Comparison of ENCODE assay signal across 10 mouse cellular contexts in genomic region chr2:167078931-167079495, GRCm38 (mm10). TPM values are rescaled to one million over a fixed set of nuclear protein-coding genes. Genes with fewer than 3 reads are reported as not detected.
A peak's percentile ranks its signal among the peaks of the same experiment; 100 is the strongest.
DNase-seq lines count a peak whose midpoint lies in the region; ATAC-seq and TF ChIP-seq lines count a peak whose summit lies in the region.
"Had no signal": no experiment of that assay in that cellular context is flagged by ENCODE, and none has a peak within 500 bp of the region (broad histone marks: within the 10 kb centered on the region; RNA-seq: fewer than 3 reads in every experiment).

No protein-coding gene starts in this region.

- H3K4me3 ChIP-seq in embryonic fibroblast, embryonic 13.5 days (ENCODE audit: insufficient read depth, low read length) = no peak overlapping the region
- no peak overlapping the region for H3K4me3 ChIP-seq in midbrain, postnatal 0 days (ENCODE audit: low read depth, low read length)
- no peak overlapping the region for H3K4me3 ChIP-seq in liver, embryonic 11.5 days (ENCODE audit: low read depth, low read length)
- H3K4me3 ChIP-seq: heart, embryonic 13.5 days had no signal

- H3K27me3 ChIP-seq in Patski = no peaks in the 10 kb centered on the region
- H3K27me3 ChIP-seq in midbrain, postnatal 0 days (ENCODE audit: insufficient read depth, low read length) = no peaks in the 10 kb centered on the region
- no peaks in the 10 kb centered on the region for H3K27me3 ChIP-seq in liver, embryonic 11.5 days (replicated peaks; ENCODE audit: control insufficient read depth, insufficient read depth, low read length)

- H3K4me2 ChIP-seq in midbrain, postnatal 0 days (ENCODE audit: low read depth, low read length, poor library complexity, severe bottlenecking) = no peak overlapping the region
- H3K4me2 ChIP-seq in liver, embryonic 11.5 days = no peak overlapping the region
- H3K4me2 ChIP-seq: heart, embryonic 13.5 days had no signal

- H3K36me3 ChIP-seq in midbrain, postnatal 0 days (ENCODE audit: insufficient read depth, low read length) = no peaks in the 10 kb centered on the region
- no peaks in the 10 kb centered on the region for H3K36me3 ChIP-seq in liver, embryonic 11.5 days (ENCODE audit: control insufficient read depth, insufficient read depth, low read length)
- H3K36me3 ChIP-seq: heart, embryonic 13.5 days had no signal

- no peaks in the 10 kb centered on the region for H3K9me3 ChIP-seq in midbrain, postnatal 0 days (ENCODE audit: low read length)
- H3K9me3 ChIP-seq in liver, embryonic 11.5 days (ENCODE audit: control insufficient read depth, low read length) = no peaks in the 10 kb centered on the region
- H3K9me3 ChIP-seq: heart, embryonic 13.5 days had no signal

- peak; percentile 45 for ATAC-seq in Patski
- ATAC-seq in midbrain, postnatal 0 days (ENCODE audit: low FRiP score) = peak; percentile 36; the same call in 1 of the 2 replicates
- ATAC-seq in liver, embryonic 11.5 days (replicated peaks; ENCODE audit: low FRiP score) = no peak

- 51% methylated on average over 9 of the region's 9 CpGs for WGBS in midbrain, postnatal 0 days
- 46% methylated on average over 9 of the region's 9 CpGs for WGBS in liver, embryonic 11.5 days

- H3K4me1 ChIP-seq in embryonic fibroblast, embryonic 13.5 days (ENCODE audit: control insufficient read depth, insufficient read depth, low read length) = no peaks in the 10 kb centered on the region; the same call in 1 of the 2 replicates
- peaks cover 3% of the 10 kb centered on the region; the same call in 1 of the 2 replicates for H3K4me1 ChIP-seq in midbrain, postnatal 0 days (ENCODE audit: insufficient read depth, low read length)
- H3K4me1 ChIP-seq in liver, embryonic 11.5 days (replicated peaks; ENCODE audit: control insufficient read depth, insufficient read depth, low read length) = no peaks in the 10 kb centered on the region; the same call in 1 of the 2 replicates

- in situ Hi-C loops in Patski (cut with MboI; ENCODE audit: low pct_unique_long_range_greater_than_20kb) = no loop called here

- H3K27ac ChIP-seq in embryonic fibroblast, embryonic 13.5 days (ENCODE audit: insufficient read depth, low read length) = peak overlapping the region; percentile 64
- H3K27ac ChIP-seq in midbrain, postnatal 0 days (ENCODE audit: low read depth, low read length) = peak overlapping the region; percentile 26; the same call in 1 of the 2 replicates
- no peak overlapping the region for H3K27ac ChIP-seq in liver, embryonic 11.5 days (ENCODE audit: low read depth, low read length)
- H3K27ac ChIP-seq: heart, embryonic 13.5 days; liver, embryonic 14.5 days had no signal

- H3K9ac ChIP-seq in midbrain, postnatal 0 days (replicated peaks; ENCODE audit: low read length, poor library complexity, severe bottlenecking) = peak overlapping the region; percentile 39
- no peak overlapping the region for H3K9ac ChIP-seq in liver, embryonic 11.5 days (ENCODE audit: low read depth, low read length)
- H3K9ac ChIP-seq: heart, embryonic 13.5 days; liver, embryonic 14.5 days had no signal

- no peak for TF ChIP-seq CTCF in Patski (IDR thresholded peaks at IDR 0.05)
- no peak for TF ChIP-seq CTCF in embryonic fibroblast, embryonic 13.5 days (IDR thresholded peaks at IDR 0.05; ENCODE audit: borderline replicate concordance, insufficient read depth, low read length)
- TF ChIP-seq CTCF in midbrain, postnatal 0 days (IDR thresholded peaks at IDR 0.05) = no peak

- DNase-seq in layer of hippocampus, adult 9-11 months = peak; percentile 47
- DNase-seq in layer of hippocampus, postnatal 14 days (ENCODE audit: low spot score in 2 of 2) = no peak
- DNase-seq in Patski (ENCODE audit: low read depth, low spot score) = no peak
- DNase-seq in midbrain, postnatal 0 days (ENCODE audit: low spot score) = peak; percentile 44
- DNase-seq in liver, embryonic 11.5 days (ENCODE audit: low spot score) = no peak
- no peak for DNase-seq in thymus, postnatal 0 days (ENCODE audit: low spot score)
- no peak for DNase-seq in retina, postnatal 1 day

- no peak for TF ChIP-seq POLR2A in embryonic fibroblast, embryonic 13.5 days (IDR thresholded peaks at IDR 0.05; ENCODE audit: low read depth, low read length)

- CTCF ChIA-PET in Patski (lab: Charles Lee) = no interaction called here

- POLR2A ChIA-PET in Patski (lab: Charles Lee) = no interaction called here

RNA-seq across cellular contexts. Expression of gene Znfx1, which starts 16.2 kb away (rescaled TPM):
- total RNA-seq in layer of hippocampus, postnatal 14 days (2021) = 10 to 100 TPM; 25.9 to 27.5 TPM
- polyA plus RNA-seq in Patski (2021) = 30.2 TPM
- 23.6 and 23.8 TPM in 2 replicates for polyA plus RNA-seq in embryonic fibroblast, embryonic 13.5 days (2011; ENCODE audit: insufficient read length, low read depth, missing spikeins)
- total RNA-seq in midbrain, postnatal 0 days (2014; rRNA removed) = 28.4 and 32.2 TPM in 2 replicates
- polyA plus RNA-seq in midbrain, postnatal 0 days (2015; fragmentation: Nextera tagmentation; extraction: Ambion mirVana) = 4.7 and 6.0 TPM in 2 replicates
- polyA plus RNA-seq in liver, embryonic 11.5 days (2014; fragmentation: Nextera tagmentation; extraction: Ambion mirVana) = 10.1 and 11.2 TPM in 2 replicates
- polyA plus RNA-seq in thymus, postnatal 0 days (2015; fragmentation: Nextera tagmentation; extraction: Ambion mirVana) = 10.5 TPM in 2 replicates

Comparison
In these comparisons a context has a peak if more than half of its experiments do, and no peak if none do; other contexts are left out.
1. DNase-seq: peak in layer of hippocampus, adult 9-11 months (single experiment) and midbrain, postnatal 0 days (single experiment); none in layer of hippocampus, postnatal 14 days (0 of 2), Patski (single experiment), liver, embryonic 11.5 days (single experiment), thymus, postnatal 0 days (single experiment) and retina, postnatal 1 day (single experiment).